Mouse (Mus musculus) spleen, postnatal 10 days (tissue): ENCODE data around the gene Slc25a40.

Experiments
- DNase-seq, 2 experiments: peaks; one replicate each; pipeline ENCODE4 v3.0.0; 2021 to 2022; ENCODE audit warnings: low spot score in 2 of 2

The Slc25a40 gene

DNA sequence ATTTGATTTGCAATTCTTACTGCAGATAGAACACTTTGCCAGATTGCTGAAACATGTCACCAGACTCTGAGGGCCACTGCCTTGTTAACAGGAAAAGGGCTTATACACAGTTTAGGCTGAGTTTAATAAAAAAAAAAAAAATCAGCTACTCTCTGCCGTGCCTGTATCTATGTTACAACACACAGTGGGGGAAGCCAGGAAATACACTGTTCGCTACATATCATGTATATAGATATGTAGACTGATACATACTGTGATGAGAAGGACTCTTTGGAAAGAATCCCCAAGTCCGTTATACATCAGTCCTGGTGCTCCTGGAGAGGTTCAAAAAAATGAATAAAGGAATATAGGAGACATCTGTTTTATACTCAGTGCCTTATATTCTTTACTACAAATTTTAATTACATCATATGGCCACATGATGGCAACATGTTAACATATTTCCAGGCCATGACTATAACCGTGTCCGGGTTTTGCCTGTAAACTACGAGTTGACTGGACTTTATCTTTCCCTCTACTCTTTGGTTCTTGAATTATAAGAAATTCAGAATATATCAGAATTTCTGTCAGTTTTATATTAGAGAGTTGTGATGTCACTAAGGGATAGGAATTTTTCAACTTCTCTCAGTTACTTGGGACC lies 66.9 kb downstream of the Slc25a40 start:
- DNase-seq = no peak

DNA sequence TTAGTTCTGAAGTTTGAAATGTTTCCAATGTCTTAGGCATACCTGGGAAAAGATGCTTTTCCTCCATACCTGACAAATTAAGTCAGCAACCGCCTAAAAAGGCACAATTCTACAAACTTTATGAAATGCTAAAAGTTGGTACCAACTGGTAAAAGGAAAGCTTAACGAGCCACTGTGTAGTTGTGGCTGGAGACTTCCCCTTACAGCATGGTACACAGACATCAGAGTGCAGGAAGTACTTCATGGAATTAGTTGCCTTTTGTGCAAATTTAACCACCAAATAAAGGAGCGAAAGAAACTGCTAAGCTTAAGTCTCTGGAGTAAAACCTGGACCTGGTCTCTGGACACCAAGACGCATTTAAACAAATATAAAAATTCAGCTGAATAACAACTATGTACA lies 69.1 kb downstream of the Slc25a40 start:
- DNase-seq = no peak
